Mouse (Mus musculus): ENCODE results near the gene Dmd. TPM values are rescaled to one million over a fixed set of nuclear protein-coding genes. Genes with fewer than 3 reads are reported as not detected.

The Dmd gene
- 27.6 and 27.7 TPM in 2 replicates for polyA plus RNA-seq (2015; fragmentation: Nextera tagmentation; extraction: Ambion mirVana)

GRCm38 (mm10) chrX:82948630-82949029, at the start of gene Dmd:
Gene Dmd, plus strand, starts transcription at chrX:82948870.
- peak within 1 kb of the TSS; percentile 67; the same call in 1 of the 2 replicates for H3K9ac ChIP-seq
- H3K4me3 ChIP-seq: peak within 1 kb of the TSS; percentile 44
- 30% methylated on average over 3 of the region's 3 CpGs for WGBS
- no peaks in the 10 kb centered on the region for H3K27me3 ChIP-seq (replicated peaks)
- no peaks in the 10 kb centered on the region for H3K36me3 ChIP-seq
- peak; percentile 37; the same call in 1 of the 2 replicates for ATAC-seq (ENCODE audit: extremely low read depth, insufficient number of reproducible peaks, low FRiP score, low TSS enrichment)
- no peaks in the 10 kb centered on the region for H3K9me3 ChIP-seq
- peak within 1 kb of the TSS; percentile 84 for H3K27ac ChIP-seq (replicated peaks)
- H3K4me1 ChIP-seq: no peaks in the 10 kb centered on the region
- no peak within 1 kb of the TSS for H3K4me2 ChIP-seq

DNA sequence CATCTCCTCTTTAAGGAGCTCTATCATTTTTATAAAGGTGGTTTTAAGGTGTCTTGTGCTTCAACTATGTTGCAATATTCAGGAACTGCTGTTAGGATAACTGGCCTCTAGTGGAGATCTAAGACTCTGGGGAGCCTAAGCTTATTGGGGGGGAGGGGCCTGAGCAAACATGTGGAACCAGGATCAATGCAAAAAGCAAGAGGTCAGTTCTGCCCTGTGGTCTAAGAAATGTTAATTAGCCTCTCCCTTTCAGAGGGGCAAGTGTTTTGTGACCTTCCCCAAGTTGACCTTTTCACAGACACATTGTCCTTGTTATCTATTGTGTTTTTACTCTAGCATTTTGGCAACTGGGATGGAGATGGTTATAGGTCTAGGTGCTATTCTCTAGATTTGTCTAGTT, 47.2 kb upstream of the Dmd start:
- no peak for ATAC-seq (ENCODE audit: extremely low read depth, insufficient number of reproducible peaks, low FRiP score, low TSS enrichment)
- Histone ChIP-seq H3K36me3 (no peaks in the 10 kb centered on the region), H3K4me2 (no peak overlapping the region), H3K9ac (no peak overlapping the region), H3K27me3 (replicated peaks) (no peaks in the 10 kb centered on the region), H3K27ac (replicated peaks) (no peak overlapping the region), H3K9me3 (no peaks in the 10 kb centered on the region), H3K4me3 (no peak overlapping the region), H3K4me1 (no peaks in the 10 kb centered on the region)

- no peak overlapping the region for H3K4me3 ChIP-seq
- no peaks in the 10 kb centered on the region for H3K4me1 ChIP-seq
- no peaks in the 10 kb centered on the region for H3K9me3 ChIP-seq
- no peak for ATAC-seq (ENCODE audit: extremely low read depth, insufficient number of reproducible peaks, low FRiP score, low TSS enrichment)
- H3K27me3 ChIP-seq (replicated peaks): no peaks in the 10 kb centered on the region
- no peak overlapping the region; the same call in 1 of the 2 replicates for H3K4me2 ChIP-seq
- H3K27ac ChIP-seq (replicated peaks): no peak overlapping the region; the same call in 1 of the 2 replicates
- no peaks in the 10 kb centered on the region for H3K36me3 ChIP-seq
- no peak overlapping the region for H3K9ac ChIP-seq
- 66% methylated on average over 1 of the region's 1 CpGs for WGBS
These were observed 39.0 kb downstream of the Dmd start for GRCm38 (mm10) chrX:82987683-82988082.

GRCm38 (mm10) chrX:83050190-83050589, 101.5 kb downstream of the Dmd start:
- no peaks in the 10 kb centered on the region for H3K27me3 ChIP-seq (replicated peaks)
- no peaks in the 10 kb centered on the region for H3K4me1 ChIP-seq
- H3K4me3 ChIP-seq: no peak overlapping the region
- ATAC-seq (ENCODE audit: extremely low read depth, insufficient number of reproducible peaks, low FRiP score, low TSS enrichment): no peak
- WGBS: 84% methylated on average over 1 of the region's 1 CpGs
- no peaks in the 10 kb centered on the region for H3K36me3 ChIP-seq
- no peak overlapping the region for H3K9ac ChIP-seq
- H3K4me2 ChIP-seq: no peak overlapping the region
- no peak overlapping the region for H3K27ac ChIP-seq (replicated peaks)
- H3K9me3 ChIP-seq: no peaks in the 10 kb centered on the region

- WGBS: 62% methylated on average over 2 of the region's 2 CpGs
- Histone ChIP-seq H3K36me3 (no peaks in the 10 kb centered on the region), H3K27ac (replicated peaks) (peak overlapping the region; percentile 45; the same call in 1 of the 2 replicates), H3K4me3 (no peak overlapping the region), H3K9ac (no peak overlapping the region), H3K4me2 (no peak overlapping the region), H3K27me3 (replicated peaks) (no peaks in the 10 kb centered on the region), H3K9me3 (no peaks in the 10 kb centered on the region), H3K4me1 (0 out of 2 replicates have a peak, but pooled peaks cover 11% of the 10 kb centered on the region)
- no peak for ATAC-seq (ENCODE audit: extremely low read depth, insufficient number of reproducible peaks, low FRiP score, low TSS enrichment)
These were observed 167.7 kb downstream of the Dmd start for GRCm38 (mm10) chrX:83116171-83116876.

- no peaks in the 10 kb centered on the region for H3K36me3 ChIP-seq
- 0 out of 2 replicates have a peak, but pooled peaks cover 11% of the 10 kb centered on the region for H3K4me1 ChIP-seq
- H3K9me3 ChIP-seq: no peaks in the 10 kb centered on the region
- H3K27me3 ChIP-seq (replicated peaks): no peaks in the 10 kb centered on the region
- no peak overlapping the region for H3K4me2 ChIP-seq
- 56% methylated on average over 2 of the region's 2 CpGs for WGBS
- ATAC-seq (ENCODE audit: extremely low read depth, insufficient number of reproducible peaks, low FRiP score, low TSS enrichment): no peak
- H3K27ac ChIP-seq (replicated peaks): no peak overlapping the region; the same call in 1 of the 2 replicates
- H3K9ac ChIP-seq: no peak overlapping the region
- H3K4me3 ChIP-seq: no peak overlapping the region
These were observed 168.5 kb downstream of the Dmd start for GRCm38 (mm10) chrX:83117198-83117597.

DNA sequence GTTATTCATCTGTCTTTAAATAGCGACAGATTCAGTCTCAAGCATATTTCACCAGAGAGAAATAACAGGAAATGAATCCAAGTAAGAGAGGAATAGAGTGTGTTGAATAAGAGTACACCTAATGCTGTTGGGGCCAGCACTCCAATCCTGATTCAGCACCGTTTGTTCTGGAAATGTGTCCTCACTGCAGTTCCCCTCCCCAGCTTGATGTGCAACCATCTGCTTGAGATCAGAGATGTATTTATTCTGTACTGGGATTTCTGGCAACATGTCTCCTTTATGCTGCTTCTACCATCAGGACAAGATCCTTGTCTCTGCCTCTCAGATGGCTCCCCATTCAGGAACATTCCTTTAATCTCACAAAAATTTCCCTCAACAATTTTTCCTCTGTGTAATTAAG, 271.9 kb downstream of the Dmd start:
- no peak overlapping the region for H3K27ac ChIP-seq (replicated peaks)
- no peak overlapping the region for H3K9ac ChIP-seq
- WGBS: 62% methylated on average over 2 of the region's 2 CpGs
- 0 out of 2 replicates have a peak, but pooled peaks cover 5% of the 10 kb centered on the region for H3K4me1 ChIP-seq
- H3K4me2 ChIP-seq: no peak overlapping the region
- H3K36me3 ChIP-seq: no peaks in the 10 kb centered on the region
- H3K4me3 ChIP-seq: no peak overlapping the region
- no peak for ATAC-seq (ENCODE audit: extremely low read depth, insufficient number of reproducible peaks, low FRiP score, low TSS enrichment)
- no peaks in the 10 kb centered on the region for H3K9me3 ChIP-seq
- no peaks in the 10 kb centered on the region for H3K27me3 ChIP-seq (replicated peaks)

DNA sequence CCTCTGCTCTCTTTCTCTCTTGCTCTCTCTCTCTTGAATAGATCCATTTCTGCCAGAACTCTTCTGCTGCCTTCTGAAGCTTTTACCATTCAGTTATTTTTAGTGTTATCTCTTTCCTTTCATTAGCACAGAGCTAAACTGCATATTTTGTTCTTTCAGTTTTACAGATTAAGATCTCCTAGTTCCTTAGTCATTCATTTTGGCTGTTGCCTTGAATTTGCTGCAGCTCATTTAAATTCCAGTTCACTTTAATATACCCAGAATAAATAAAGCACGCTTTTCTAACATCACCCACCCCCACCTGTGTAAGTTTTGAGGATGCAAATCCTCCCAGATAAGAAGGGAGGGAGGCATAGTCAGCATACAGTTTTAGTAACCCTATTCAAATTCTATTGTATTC, 272.4 kb downstream of the Dmd start:
- WGBS: 35% methylated on average over 1 of the region's 1 CpGs
- ATAC-seq (ENCODE audit: extremely low read depth, insufficient number of reproducible peaks, low FRiP score, low TSS enrichment): no peak
- H3K9ac ChIP-seq: no peak overlapping the region

GRCm38 (mm10) chrX:83487598-83487997, 538.9 kb downstream of the Dmd start, which contains the start of gene Tsga8:
Gene Tsga8, minus strand, starts transcription at chrX:83487924.
- Histone ChIP-seq H3K9ac (no peak within 1 kb of the TSS), H3K4me1 (no peaks in the 10 kb centered on the region), H3K9me3 (no peaks in the 10 kb centered on the region), H3K4me3 (no peak within 1 kb of the TSS), H3K27ac (replicated peaks) (no peak within 1 kb of the TSS), H3K4me2 (no peak within 1 kb of the TSS), H3K36me3 (no peaks in the 10 kb centered on the region), H3K27me3 (replicated peaks) (no peaks in the 10 kb centered on the region)
- WGBS: 78% methylated on average over 15 of the region's 15 CpGs
- no peak for ATAC-seq (ENCODE audit: extremely low read depth, insufficient number of reproducible peaks, low FRiP score, low TSS enrichment)

More for the DNA sequence above, 272.4 kb downstream of the Dmd start:
- H3K27me3 ChIP-seq (replicated peaks): no peaks in the 10 kb centered on the region
- no peaks in the 10 kb centered on the region for H3K36me3 ChIP-seq
- no peak overlapping the region for H3K27ac ChIP-seq (replicated peaks)
- H3K4me3 ChIP-seq: no peak overlapping the region
- no peaks in the 10 kb centered on the region for H3K9me3 ChIP-seq
- H3K4me2 ChIP-seq: no peak overlapping the region
- 0 out of 2 replicates have a peak, but pooled peaks cover 5% of the 10 kb centered on the region for H3K4me1 ChIP-seq

DNA sequence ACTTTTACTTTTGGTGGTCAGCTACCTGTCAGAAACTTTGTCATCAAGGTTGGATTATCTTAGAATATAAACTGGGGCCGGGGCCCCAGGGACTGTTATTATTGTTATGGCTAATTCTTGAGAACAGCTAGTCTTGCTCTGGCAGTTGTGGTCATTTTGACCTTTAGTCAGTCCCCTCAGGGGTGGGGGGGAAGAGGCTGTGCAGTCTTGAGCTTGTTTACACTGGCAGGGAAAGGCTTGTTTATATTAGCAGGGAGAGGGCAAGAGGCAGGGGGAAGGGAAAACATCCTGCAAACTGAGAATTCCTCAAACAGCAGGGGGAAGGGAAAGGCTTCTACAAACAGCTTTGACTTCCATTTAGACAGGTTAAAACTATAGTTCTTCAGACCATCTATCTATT, 726.3 kb downstream of the Dmd start:
- Histone ChIP-seq H3K36me3 (no peaks in the 10 kb centered on the region), H3K9ac (no peak overlapping the region), H3K9me3 (no peaks in the 10 kb centered on the region), H3K4me3 (no peak overlapping the region), H3K27ac (replicated peaks) (no peak overlapping the region), H3K4me1 (no peaks in the 10 kb centered on the region), H3K27me3 (replicated peaks) (no peaks in the 10 kb centered on the region), H3K4me2 (no peak overlapping the region)
- ATAC-seq (ENCODE audit: extremely low read depth, insufficient number of reproducible peaks, low FRiP score, low TSS enrichment): no peak
- WGBS: 43% methylated on average over 1 of the region's 1 CpGs

DNA sequence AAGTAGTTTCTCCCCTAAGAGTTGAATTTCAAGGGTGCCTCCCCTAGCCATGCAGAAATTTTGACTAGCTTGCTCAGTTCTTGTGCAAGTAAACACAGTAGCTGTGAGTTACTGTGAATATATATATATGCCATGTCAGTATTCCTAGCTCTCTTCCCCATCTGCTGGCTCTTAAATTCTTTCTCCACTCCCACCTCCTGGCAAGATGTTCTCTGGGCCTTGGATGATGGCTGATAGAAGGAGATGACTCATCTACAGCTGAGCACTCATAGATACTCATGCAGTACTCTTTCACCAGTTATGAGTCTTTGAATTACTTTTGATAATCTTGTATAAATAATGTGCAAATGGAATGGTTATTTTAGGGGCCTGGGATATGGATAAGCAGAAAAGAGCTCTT, 737.9 kb downstream of the Dmd start:
- no peaks in the 10 kb centered on the region for H3K9me3 ChIP-seq
- H3K36me3 ChIP-seq: no peaks in the 10 kb centered on the region
- no peak overlapping the region for H3K4me3 ChIP-seq
- no peaks in the 10 kb centered on the region for H3K27me3 ChIP-seq (replicated peaks)
- H3K27ac ChIP-seq (replicated peaks): no peak overlapping the region
- no peaks in the 10 kb centered on the region for H3K4me1 ChIP-seq
- H3K9ac ChIP-seq: no peak overlapping the region
- ATAC-seq (ENCODE audit: extremely low read depth, insufficient number of reproducible peaks, low FRiP score, low TSS enrichment): no peak
- H3K4me2 ChIP-seq: no peak overlapping the region

- Histone ChIP-seq H3K36me3 (no peaks in the 10 kb centered on the region), H3K4me3 (no peak overlapping the region), H3K27me3 (replicated peaks) (no peaks in the 10 kb centered on the region), H3K9me3 (no peaks in the 10 kb centered on the region), H3K4me2 (no peak overlapping the region), H3K9ac (no peak overlapping the region), H3K4me1 (no peaks in the 10 kb centered on the region), H3K27ac (replicated peaks) (no peak overlapping the region)
- ATAC-seq (ENCODE audit: extremely low read depth, insufficient number of reproducible peaks, low FRiP score, low TSS enrichment): no peak
- 3% methylated on average over 1 of the region's 1 CpGs for WGBS
These were observed 791.9 kb downstream of the Dmd start for GRCm38 (mm10) chrX:83740533-83740932.

Measured in heart, embryonic 13.5 days (tissue).